Mouse (Mus musculus): ENCODE measurements around the gene Tmtc4. TPM values are rescaled to one million over a fixed set of nuclear protein-coding genes. Genes with fewer than 3 reads are reported as not detected.
A peak's percentile ranks its signal among the peaks of the same experiment; 100 is the strongest.

Gene Tmtc4
- polyA plus RNA-seq, 1 experiment from 2014 or later = 21.7 TPM

GRCm38 (mm10) chr14:122881699-122882098 is 102.1 kb downstream of the Tmtc4 start:
- no peak overlapping the region for H3K4me2 ChIP-seq
- 36% methylated on average over 2 of the region's 2 CpGs for WGBS (ENCODE audit: insufficient replicate concordance)
- H3K27me3 ChIP-seq (ENCODE audit: control insufficient read depth, insufficient read depth, low read length) = 0 out of 2 replicates have a peak, but pooled peaks cover 2% of the 10 kb centered on the region
- no peaks in the 10 kb centered on the region for H3K36me3 ChIP-seq (ENCODE audit: control insufficient read depth, insufficient read depth, low read length)
- no peaks in the 10 kb centered on the region for H3K9me3 ChIP-seq (replicated peaks; ENCODE audit: control insufficient read depth, low read length)
- no peak overlapping the region for H3K27ac ChIP-seq (ENCODE audit: low read depth, low read length)
- no peak; the same call in 1 of the 2 replicates for ATAC-seq (replicated peaks; ENCODE audit: insufficient number of reproducible peaks, low FRiP score, low TSS enrichment)
- no peak overlapping the region for H3K4me3 ChIP-seq (ENCODE audit: low read depth, low read length)
- peaks cover 4% of the 10 kb centered on the region for H3K4me1 ChIP-seq (ENCODE audit: control insufficient read depth, insufficient read depth, low read length)
- no peak overlapping the region for H3K9ac ChIP-seq (ENCODE audit: low read depth, low read length)

GRCm38 (mm10) chr14:122880291-122880690 is 103.5 kb downstream of the Tmtc4 start:
- H3K36me3 ChIP-seq (ENCODE audit: control insufficient read depth, insufficient read depth, low read length) = no peaks in the 10 kb centered on the region
- H3K9ac ChIP-seq (ENCODE audit: low read depth, low read length) = no peak overlapping the region
- H3K9me3 ChIP-seq (replicated peaks; ENCODE audit: control insufficient read depth, low read length) = no peaks in the 10 kb centered on the region
- H3K4me2 ChIP-seq = no peak overlapping the region
- peaks cover 9% of the 10 kb centered on the region for H3K4me1 ChIP-seq (ENCODE audit: control insufficient read depth, insufficient read depth, low read length)
- 81% methylated on average over 7 of the region's 7 CpGs for WGBS (ENCODE audit: insufficient replicate concordance)
- H3K27ac ChIP-seq (ENCODE audit: low read depth, low read length) = no peak overlapping the region
- no peak overlapping the region for H3K4me3 ChIP-seq (ENCODE audit: low read depth, low read length)
- ATAC-seq (replicated peaks; ENCODE audit: insufficient number of reproducible peaks, low FRiP score, low TSS enrichment) = no peak
- H3K27me3 ChIP-seq (ENCODE audit: control insufficient read depth, insufficient read depth, low read length) = no peaks in the 10 kb centered on the region

GRCm38 (mm10) chr14:122877787-122878186 is 106.0 kb downstream of the Tmtc4 start:
- H3K9me3 ChIP-seq (replicated peaks; ENCODE audit: control insufficient read depth, low read length) = no peaks in the 10 kb centered on the region
- ATAC-seq (replicated peaks; ENCODE audit: insufficient number of reproducible peaks, low FRiP score, low TSS enrichment) = no peak
- no peaks in the 10 kb centered on the region for H3K27me3 ChIP-seq (ENCODE audit: control insufficient read depth, insufficient read depth, low read length)
- H3K27ac ChIP-seq (ENCODE audit: low read depth, low read length) = no peak overlapping the region
- 72% methylated on average over 3 of the region's 3 CpGs for WGBS (ENCODE audit: insufficient replicate concordance)
- H3K4me2 ChIP-seq = no peak overlapping the region
- H3K4me3 ChIP-seq (ENCODE audit: low read depth, low read length) = no peak overlapping the region
- H3K4me1 ChIP-seq (ENCODE audit: control insufficient read depth, insufficient read depth, low read length) = peaks cover 16% of the 10 kb centered on the region
- H3K9ac ChIP-seq (ENCODE audit: low read depth, low read length) = no peak overlapping the region
- no peaks in the 10 kb centered on the region for H3K36me3 ChIP-seq (ENCODE audit: control insufficient read depth, insufficient read depth, low read length)

GRCm38 (mm10) chr14:122876723-122877122 is 107.1 kb downstream of the Tmtc4 start:
- H3K9me3 ChIP-seq (replicated peaks; ENCODE audit: control insufficient read depth, low read length) = no peaks in the 10 kb centered on the region
- H3K9ac ChIP-seq (ENCODE audit: low read depth, low read length) = no peak overlapping the region
- no peaks in the 10 kb centered on the region for H3K36me3 ChIP-seq (ENCODE audit: control insufficient read depth, insufficient read depth, low read length)
- H3K4me3 ChIP-seq (ENCODE audit: low read depth, low read length) = no peak overlapping the region
- no peak overlapping the region for H3K4me2 ChIP-seq
- WGBS (ENCODE audit: insufficient replicate concordance) = 65% methylated on average over 7 of the region's 7 CpGs
- no peak for ATAC-seq (replicated peaks; ENCODE audit: insufficient number of reproducible peaks, low FRiP score, low TSS enrichment)
- no peak overlapping the region for H3K27ac ChIP-seq (ENCODE audit: low read depth, low read length)
- H3K27me3 ChIP-seq (ENCODE audit: control insufficient read depth, insufficient read depth, low read length) = no peaks in the 10 kb centered on the region
- peaks cover 19% of the 10 kb centered on the region for H3K4me1 ChIP-seq (ENCODE audit: control insufficient read depth, insufficient read depth, low read length)

GRCm38 (mm10) chr14:122876163-122876562 is 107.7 kb downstream of the Tmtc4 start:
- Histone ChIP-seq H3K27ac (ENCODE audit: low read depth, low read length) (no peak overlapping the region), H3K4me2 (no peak overlapping the region), H3K9ac (ENCODE audit: low read depth, low read length) (no peak overlapping the region), H3K9me3 (replicated peaks; ENCODE audit: control insufficient read depth, low read length) (no peaks in the 10 kb centered on the region), H3K4me3 (ENCODE audit: low read depth, low read length) (no peak overlapping the region), H3K4me1 (ENCODE audit: control insufficient read depth, insufficient read depth, low read length) (peaks cover 18% of the 10 kb centered on the region), H3K36me3 (ENCODE audit: control insufficient read depth, insufficient read depth, low read length) (no peaks in the 10 kb centered on the region), H3K27me3 (ENCODE audit: control insufficient read depth, insufficient read depth, low read length) (no peaks in the 10 kb centered on the region)
- WGBS (ENCODE audit: insufficient replicate concordance) = 2% methylated on average over 6 of the region's 6 CpGs
- ATAC-seq (replicated peaks; ENCODE audit: insufficient number of reproducible peaks, low FRiP score, low TSS enrichment) = peak; percentile 71; the same call in 1 of the 2 replicates

- no peak overlapping the region for H3K4me2 ChIP-seq
- H3K4me3 ChIP-seq (ENCODE audit: low read depth, low read length) = no peak overlapping the region
- H3K4me1 ChIP-seq (ENCODE audit: control insufficient read depth, insufficient read depth, low read length) = peaks cover 18% of the 10 kb centered on the region
- H3K9ac ChIP-seq (ENCODE audit: low read depth, low read length) = no peak overlapping the region
- no peak for ATAC-seq (replicated peaks; ENCODE audit: insufficient number of reproducible peaks, low FRiP score, low TSS enrichment)
- no peaks in the 10 kb centered on the region for H3K27me3 ChIP-seq (ENCODE audit: control insufficient read depth, insufficient read depth, low read length)
- WGBS (ENCODE audit: insufficient replicate concordance) = 50% methylated on average over 6 of the region's 6 CpGs
- no peak overlapping the region for H3K27ac ChIP-seq (ENCODE audit: low read depth, low read length)
- H3K9me3 ChIP-seq (replicated peaks; ENCODE audit: control insufficient read depth, low read length) = no peaks in the 10 kb centered on the region
- H3K36me3 ChIP-seq (ENCODE audit: control insufficient read depth, insufficient read depth, low read length) = no peaks in the 10 kb centered on the region
Observed at GRCm38 (mm10) chr14:122875636-122876035, 108.2 kb downstream of the Tmtc4 start.

GRCm38 (mm10) chr14:122875056-122875455 is 108.8 kb downstream of the Tmtc4 start:
- Histone ChIP-seq H3K4me2 (no peak overlapping the region), H3K4me3 (ENCODE audit: low read depth, low read length) (no peak overlapping the region), H3K27ac (ENCODE audit: low read depth, low read length) (no peak overlapping the region), H3K27me3 (ENCODE audit: control insufficient read depth, insufficient read depth, low read length) (no peaks in the 10 kb centered on the region), H3K36me3 (ENCODE audit: control insufficient read depth, insufficient read depth, low read length) (no peaks in the 10 kb centered on the region), H3K9ac (ENCODE audit: low read depth, low read length) (no peak overlapping the region), H3K4me1 (ENCODE audit: control insufficient read depth, insufficient read depth, low read length) (peaks cover 18% of the 10 kb centered on the region), H3K9me3 (replicated peaks; ENCODE audit: control insufficient read depth, low read length) (no peaks in the 10 kb centered on the region)
- no peak for ATAC-seq (replicated peaks; ENCODE audit: insufficient number of reproducible peaks, low FRiP score, low TSS enrichment)
- WGBS (ENCODE audit: insufficient replicate concordance) = 74% methylated on average over 8 of the region's 8 CpGs

- Histone ChIP-seq H3K9ac (ENCODE audit: low read depth, low read length) (no peak overlapping the region), H3K4me1 (ENCODE audit: control insufficient read depth, insufficient read depth, low read length) (peaks cover 20% of the 10 kb centered on the region), H3K4me2 (no peak overlapping the region), H3K27ac (ENCODE audit: low read depth, low read length) (no peak overlapping the region), H3K4me3 (ENCODE audit: low read depth, low read length) (no peak overlapping the region), H3K27me3 (ENCODE audit: control insufficient read depth, insufficient read depth, low read length) (no peaks in the 10 kb centered on the region), H3K9me3 (replicated peaks; ENCODE audit: control insufficient read depth, low read length) (no peaks in the 10 kb centered on the region), H3K36me3 (ENCODE audit: control insufficient read depth, insufficient read depth, low read length) (no peaks in the 10 kb centered on the region)
- no peak for ATAC-seq (replicated peaks; ENCODE audit: insufficient number of reproducible peaks, low FRiP score, low TSS enrichment)
- 81% methylated on average over 6 of the region's 6 CpGs for WGBS (ENCODE audit: insufficient replicate concordance)
Observed at GRCm38 (mm10) chr14:122872612-122873011, 111.2 kb downstream of the Tmtc4 start.

GRCm38 (mm10) chr14:122871841-122872580 is 111.8 kb downstream of the Tmtc4 start:
- Histone ChIP-seq H3K36me3 (ENCODE audit: control insufficient read depth, insufficient read depth, low read length) (no peaks in the 10 kb centered on the region), H3K9ac (ENCODE audit: low read depth, low read length) (no peak overlapping the region), H3K4me2 (no peak overlapping the region), H3K27ac (ENCODE audit: low read depth, low read length) (no peak overlapping the region), H3K4me3 (ENCODE audit: low read depth, low read length) (no peak overlapping the region), H3K27me3 (ENCODE audit: control insufficient read depth, insufficient read depth, low read length) (no peaks in the 10 kb centered on the region), H3K4me1 (ENCODE audit: control insufficient read depth, insufficient read depth, low read length) (peaks cover 22% of the 10 kb centered on the region), H3K9me3 (replicated peaks; ENCODE audit: control insufficient read depth, low read length) (no peaks in the 10 kb centered on the region)
- no peak for ATAC-seq (replicated peaks; ENCODE audit: insufficient number of reproducible peaks, low FRiP score, low TSS enrichment)
- 52% methylated on average over 4 of the region's 4 CpGs for WGBS (ENCODE audit: insufficient replicate concordance)

Data from heart, embryonic 11.5 days (tissue).